Mouse (Mus musculus) left cerebral cortex, postnatal 25 days (tissue): Measurements from ENCODE around the gene Sox18. TPM values are rescaled to one million over a fixed set of nuclear protein-coding genes. Genes with fewer than 3 reads are reported as not detected.

Source experiments
- DNase-seq, 2 experiments: peaks; one replicate each; pipeline ENCODE4 v3.0.0; 2022; ENCODE audit warnings: low spot score in 2 of 2, mixed read lengths in 1 of 2
- intact Hi-C: fragments of 180-260 bp; cut with DNase I; formaldehyde crosslinking; loops from one replicate; pipeline ENCODE4 v1.15.1; 2025
- total RNA-seq, 2 experiments: library from RNA; stranded (reverse); gene quantifications; 2 replicates each; pipeline ENCODE4 v1.2.3; 2021

Sox18 gene
- total RNA-seq: 10 to 100 TPM; 10.9 to 11.4 TPM

DNA sequence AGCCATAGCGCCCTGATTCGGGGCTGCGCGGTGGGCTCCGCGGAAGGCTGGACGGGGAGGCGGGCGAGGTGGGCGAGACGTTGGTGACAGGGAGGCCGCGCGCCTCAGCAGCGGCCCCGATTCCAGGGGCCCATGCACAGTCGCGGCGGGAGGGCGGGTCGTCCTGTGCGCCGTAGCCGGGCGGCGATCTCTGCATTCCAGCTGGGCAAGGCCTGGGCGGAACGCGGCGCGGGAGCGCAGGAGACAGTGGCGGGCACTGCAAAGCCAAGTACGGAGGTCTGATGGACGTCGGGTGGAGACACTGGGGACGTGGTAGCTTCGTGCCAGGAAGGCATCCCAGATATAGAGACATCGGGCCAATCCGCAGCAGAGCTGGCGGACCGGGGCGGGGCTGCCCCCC, at the start of gene Sox18:
Sox18 (minus strand) TSS at position 315 of the 400 bp plus-strand sequence.
- no peak for DNase-seq
- intact Hi-C loops: loop anchor here (10.0 kb wide), 1 partner anchor 147 kb away; the partner anchor contains the start of gene Dnajc5

DNA sequence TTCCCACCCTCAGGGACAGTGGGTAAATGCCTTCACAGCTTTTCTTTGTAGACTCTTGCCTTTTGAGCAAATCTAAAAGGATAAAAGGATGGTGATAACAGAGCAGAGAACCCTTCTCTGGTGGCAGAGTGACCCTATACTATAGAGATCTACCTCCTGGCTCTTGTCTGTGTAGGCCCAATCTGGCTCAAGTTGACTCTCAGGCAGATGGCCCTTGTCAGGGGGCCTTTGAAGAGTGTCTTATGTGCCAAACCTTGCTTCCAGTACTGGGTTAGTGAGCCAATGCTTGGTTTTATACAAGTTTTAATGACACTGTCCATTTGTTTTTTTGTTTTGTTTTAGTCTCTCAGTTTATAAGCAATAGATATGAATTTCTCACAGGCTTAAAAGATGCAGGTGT, 49.8 kb upstream of the Sox18 start:
- DNase-seq: no peak
- intact Hi-C loops: loop anchor here (10.0 kb wide), 1 partner anchor 114 kb away; the partner anchor contains the start of gene Pcmtd2

- no peak for DNase-seq
- intact Hi-C loops: loop anchor here (10.0 kb wide), 1 partner anchor 115 kb away; the partner anchor contains the start of gene Pcmtd2
Observed at GRCm38 (mm10) chr2:181720061-181720460, 48.6 kb upstream of the Sox18 start.

DNA sequence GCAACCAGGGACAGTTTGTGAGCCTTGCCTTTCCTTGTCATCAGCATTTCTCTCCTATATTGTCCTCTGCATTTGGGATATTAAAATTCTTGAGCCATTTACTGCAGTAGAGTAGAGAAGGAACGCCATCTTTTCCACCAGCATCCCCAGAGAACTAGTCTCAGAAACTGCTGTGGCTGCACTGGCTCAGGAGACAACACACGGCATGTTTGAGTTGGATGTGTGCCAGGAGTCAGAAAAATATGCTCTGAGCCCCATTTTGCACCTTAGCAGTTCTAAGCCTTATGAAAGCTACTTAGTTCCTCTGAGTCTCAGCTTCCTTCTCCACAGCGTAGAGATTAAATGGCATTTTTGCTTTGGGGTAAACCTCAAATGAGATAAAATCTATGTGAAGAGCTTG, 45.6 kb upstream of the Sox18 start:
- intact Hi-C loops: no loop called here
- DNase-seq: peak in 1 of 2 experiments; percentile 19

DNA sequence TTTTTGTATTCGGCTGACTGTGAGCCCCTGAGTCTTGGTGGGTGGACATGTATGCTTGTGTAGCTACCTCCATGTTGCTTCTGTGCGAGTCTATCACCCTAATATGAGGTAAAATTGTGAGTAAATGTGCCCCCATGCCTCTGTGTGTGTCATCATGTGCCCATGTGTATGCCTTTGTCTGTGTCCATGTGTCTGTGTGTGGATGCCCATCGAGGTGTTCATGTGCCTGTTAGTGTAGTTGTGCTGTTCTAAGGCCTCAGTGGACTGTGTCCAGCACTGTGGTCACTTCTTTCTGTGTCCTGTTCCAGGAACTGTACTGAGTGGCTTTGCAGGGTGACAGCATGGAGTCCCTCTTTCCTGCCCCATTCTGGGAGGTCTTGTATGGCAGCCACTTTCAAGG, 43.9 kb upstream of the Sox18 start:
- no peak for DNase-seq
- intact Hi-C loops: no loop called here

DNA sequence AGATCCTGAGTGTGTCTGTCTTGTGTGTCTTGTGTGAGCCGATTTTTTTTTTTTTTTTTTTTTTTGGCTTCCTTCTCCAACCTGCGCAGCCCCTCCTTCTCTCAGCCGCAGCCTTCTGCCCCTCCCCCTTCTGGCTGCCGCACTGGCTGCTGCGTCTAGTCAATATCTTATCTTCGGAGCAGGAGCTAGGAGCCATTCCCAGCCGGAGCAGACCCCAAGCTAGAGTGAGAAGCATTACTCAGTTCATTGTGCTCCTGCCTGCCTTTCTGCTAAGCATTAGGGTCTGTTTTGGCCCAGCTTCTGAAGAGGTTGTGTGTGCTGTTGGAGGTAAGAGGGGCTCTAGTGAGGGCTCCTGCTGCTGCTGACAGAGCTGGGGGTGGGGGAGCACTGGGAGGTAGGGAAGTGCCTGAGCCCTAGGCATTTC, 43.5 kb upstream of the Sox18 start, which contains the start of gene Oprl1:
Oprl1 (plus strand) TSS at position 114 of the 424 bp plus-strand sequence.
- DNase-seq: peak; percentile 79 to 82
- intact Hi-C loops: no loop called here

DNA sequence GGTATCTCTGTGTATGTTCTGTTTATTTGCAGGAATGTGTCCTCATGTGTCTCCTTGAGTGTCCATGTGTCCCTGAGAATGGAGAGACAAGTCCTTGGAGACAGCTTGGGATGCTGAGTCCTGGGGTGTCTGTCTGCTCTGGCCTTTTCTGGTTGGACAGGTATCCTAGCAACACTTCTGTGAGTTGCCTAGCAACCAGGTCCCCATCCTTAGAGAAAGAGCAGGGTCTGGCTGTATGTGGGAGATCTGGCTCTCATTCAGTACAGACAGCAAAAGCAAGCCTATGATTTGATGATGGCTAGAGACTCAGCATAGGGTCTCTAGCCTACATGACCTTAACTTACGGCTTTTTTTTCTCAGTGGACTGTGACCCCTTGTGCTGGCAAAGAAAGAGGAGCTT, 42.3 kb upstream of the Sox18 start:
- intact Hi-C loops: no loop called here
- DNase-seq: peak; percentile 72 to 90

GRCm38 (mm10) chr2:181706668-181707067, 35.2 kb upstream of the Sox18 start:
- intact Hi-C loops: loop anchor here (5.0 kb wide), 1 partner anchor 49 kb away; the partner anchor contains the start of gene Gm29797
- DNase-seq: no peak

DNA sequence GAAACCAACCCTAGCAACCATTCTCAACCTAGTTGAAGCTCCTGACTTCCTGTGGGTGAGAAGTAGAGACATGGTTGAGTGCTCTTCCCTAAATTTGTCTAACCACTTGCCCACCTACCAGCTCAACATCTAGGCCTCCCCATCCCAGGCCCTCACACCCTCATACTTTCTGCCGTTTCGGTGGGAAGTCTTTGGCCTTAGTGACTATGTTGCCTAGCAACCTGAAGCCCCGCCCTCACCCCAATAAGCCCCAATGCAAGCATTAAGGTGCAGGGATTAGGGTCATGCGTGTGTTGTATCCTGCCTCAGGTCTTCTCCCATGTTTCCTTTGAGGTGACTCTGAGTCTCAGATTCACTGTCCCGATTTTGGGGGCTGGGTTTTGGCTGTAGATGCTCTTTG, 26.8 kb upstream of the Sox18 start, which contains the start of gene Lkaaear1:
Lkaaear1 (minus strand) TSS at position 202 of the 400 bp plus-strand sequence.
- DNase-seq: no peak
- intact Hi-C loops: no loop called here

- intact Hi-C loops: no loop called here
- DNase-seq: no peak
Observed at GRCm38 (mm10) chr2:181696801-181697420, 25.5 kb upstream of the Sox18 start.

DNA sequence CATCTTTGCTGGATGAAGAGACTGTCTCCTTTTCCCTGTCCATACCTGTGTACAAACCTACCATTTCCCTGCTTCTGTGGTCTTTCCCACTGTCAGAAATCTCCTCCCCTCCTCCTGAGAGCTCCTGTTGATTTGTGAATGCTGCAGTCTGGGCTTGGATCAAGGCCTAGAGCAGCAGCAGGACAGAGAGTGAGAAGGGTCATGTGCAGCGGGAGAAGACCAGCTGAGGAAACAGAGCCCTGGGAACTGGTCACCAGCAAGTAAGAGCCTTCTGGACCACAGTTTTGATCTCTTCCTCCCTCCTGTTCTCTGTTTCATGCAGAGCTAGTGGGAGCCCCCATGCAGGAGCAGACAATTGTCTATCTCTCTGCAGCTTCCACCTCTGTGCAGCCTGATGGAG, 24.3 kb upstream of the Sox18 start:
- no peak for DNase-seq
- intact Hi-C loops: no loop called here

GRCm38 (mm10) chr2:181694581-181694980, 23.1 kb upstream of the Sox18 start:
- intact Hi-C loops: no loop called here
- no peak for DNase-seq

DNA sequence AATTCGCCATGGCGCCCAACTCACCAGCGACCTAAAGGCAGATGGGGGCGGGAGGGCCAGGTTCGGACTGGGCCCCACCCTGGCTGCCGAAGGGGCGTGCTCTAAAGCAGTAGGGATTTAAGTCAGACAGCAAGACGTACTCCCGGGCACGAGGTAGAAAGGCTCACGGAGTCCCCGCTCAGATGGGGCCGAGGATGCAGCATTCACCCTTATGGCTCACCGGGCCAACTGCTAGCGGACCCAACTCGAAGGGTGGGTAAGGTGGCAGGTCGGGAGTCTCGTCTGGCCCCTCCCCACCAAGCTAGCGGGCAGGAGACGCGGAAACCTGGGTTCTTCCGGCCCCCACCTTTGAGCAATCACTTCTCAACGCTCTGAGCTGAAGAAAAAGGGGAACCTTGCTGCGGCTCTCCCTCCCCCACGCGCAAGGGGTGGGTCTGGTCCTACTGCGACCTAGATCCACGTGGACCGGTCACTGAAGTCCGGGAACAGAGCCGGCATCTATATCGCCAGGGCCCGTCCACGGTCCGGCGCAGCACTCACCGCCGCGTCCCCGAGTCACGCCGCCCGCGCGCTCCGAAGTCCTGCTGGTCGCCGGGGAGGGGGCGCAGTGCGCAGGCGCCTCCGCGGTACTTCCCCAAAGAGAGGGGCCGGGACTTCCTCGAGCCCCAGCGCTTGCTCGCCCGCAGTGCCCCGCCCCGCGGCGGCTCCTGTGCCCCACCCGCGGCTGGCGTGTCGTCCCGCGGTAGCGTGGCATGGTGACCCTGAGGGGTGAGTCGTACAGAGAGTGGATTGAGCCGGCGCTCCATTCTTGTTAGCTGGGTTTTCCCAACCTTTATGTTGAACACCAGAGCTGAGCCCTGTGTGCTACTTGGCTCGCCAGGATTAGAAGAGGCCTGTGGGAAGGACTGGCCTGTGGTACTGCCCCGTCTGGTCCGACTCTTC, 22.2 kb upstream of the Sox18 start, which contains the start of gene Rgs19:
Rgs19 (minus strand) TSS at position 639 of the 942 bp plus-strand sequence.
- intact Hi-C loops: no loop called here
- peak; percentile 82 for DNase-seq

DNA sequence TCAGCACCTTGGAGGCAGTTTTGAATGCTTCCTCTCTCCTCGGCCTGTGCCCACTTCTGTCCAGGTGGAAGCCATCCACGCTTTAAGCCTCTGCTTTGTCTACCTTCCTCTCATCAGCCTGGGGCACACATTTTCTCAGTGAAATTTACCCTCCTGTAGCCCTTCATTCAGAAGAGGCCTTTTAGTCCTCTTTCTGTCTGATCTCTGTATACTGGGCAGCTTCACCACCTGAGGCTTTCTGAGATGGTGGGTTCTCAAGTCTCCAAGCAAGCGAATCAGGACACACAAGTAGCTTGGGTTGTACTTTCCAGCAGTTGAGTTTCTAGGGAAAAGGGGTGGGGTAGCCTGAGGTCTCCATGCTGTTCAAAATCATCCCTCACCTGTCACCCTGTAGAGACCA, 20.9 kb upstream of the Sox18 start:
- no peak for DNase-seq
- intact Hi-C loops: no loop called here

GRCm38 (mm10) chr2:181691571-181691970, 20.1 kb upstream of the Sox18 start:
- intact Hi-C loops: no loop called here
- no peak for DNase-seq

DNA sequence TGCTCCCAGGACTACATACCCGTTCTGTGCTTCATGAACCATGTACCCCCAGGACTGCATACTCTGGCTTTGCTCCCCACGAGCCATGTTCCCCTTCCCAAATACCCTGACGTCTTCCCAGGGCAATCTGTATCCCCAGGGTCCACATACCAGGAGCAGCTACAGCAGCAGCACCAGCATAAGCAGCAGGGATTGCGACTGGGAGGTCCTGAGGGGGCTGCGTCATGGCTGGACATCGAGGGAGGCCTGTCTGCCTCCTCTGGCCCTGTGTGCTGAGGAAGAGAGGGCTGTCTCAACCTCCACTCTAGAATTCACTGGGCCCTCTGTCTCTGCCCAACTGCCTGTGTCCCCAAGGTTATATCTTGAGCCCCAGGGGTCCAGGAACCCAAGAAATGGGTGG, 19.6 kb upstream of the Sox18 start:
- no peak for DNase-seq
- intact Hi-C loops: no loop called here

- DNase-seq: peak in 1 of 2 experiments; percentile 62
- intact Hi-C loops: no loop called here
Observed at GRCm38 (mm10) chr2:181689466-181690160, 18.2 kb upstream of the Sox18 start.

DNA sequence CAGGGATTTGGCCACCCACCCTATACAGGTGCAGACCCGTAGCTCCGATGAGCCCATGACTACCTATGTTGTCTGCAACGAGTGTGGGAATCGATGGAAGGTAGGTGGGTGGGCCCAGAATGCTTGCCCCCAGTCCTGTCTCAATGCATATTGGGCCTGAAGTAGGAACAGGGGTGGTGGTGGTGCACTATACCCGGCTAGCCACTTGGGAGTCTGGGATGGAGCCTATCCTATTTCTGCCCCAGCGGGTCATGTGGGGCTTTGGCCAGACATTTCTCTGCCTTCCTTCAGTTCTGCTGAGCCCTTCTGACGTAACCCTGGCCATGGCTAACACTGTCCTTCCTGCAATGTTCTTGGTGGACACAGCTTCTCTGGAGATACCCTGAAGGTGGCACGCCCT, 16.1 kb upstream of the Sox18 start:
- DNase-seq: no peak
- intact Hi-C loops: no loop called here

DNA sequence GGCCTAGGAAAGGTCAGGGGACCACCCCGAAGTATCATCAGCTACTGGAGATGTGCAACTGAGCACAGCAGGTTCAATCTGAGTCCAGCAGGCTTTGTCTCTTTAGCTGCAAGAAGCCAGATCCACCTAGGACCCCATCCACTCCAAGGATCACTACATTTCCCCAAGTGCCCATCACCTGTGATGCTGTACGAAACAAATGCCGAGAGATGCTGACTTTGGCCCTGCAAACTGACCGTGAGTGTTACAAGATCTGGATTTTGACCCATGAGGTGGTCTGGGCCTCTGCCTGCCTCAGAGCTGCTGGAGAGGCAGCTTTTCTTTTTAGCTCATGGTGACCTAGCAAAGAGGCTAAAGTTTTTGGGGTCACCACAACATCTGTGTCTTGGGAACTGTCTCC, 14.2 kb upstream of the Sox18 start:
- no peak for DNase-seq
- intact Hi-C loops: no loop called here

- no peak for DNase-seq
- intact Hi-C loops: no loop called here
Observed at GRCm38 (mm10) chr2:181684713-181685112, 13.3 kb upstream of the Sox18 start.
